Mouse (Mus musculus) splenic B cell, adult 2 months (primary cell): ENCODE measurements at regions not wholly inside any gene's neighbourhood (a gene's known extent, or its start where the extent isn't known, plus 50 kb on each side); places are given as distances from the start of the nearest gene placed in this dataset.

ENCODE experiments used
- DNase-seq: peaks from one replicate; pipeline ENCODE4 v3.0.0-alpha.2; 2011; ENCODE audit warnings: low read depth, low spot score
- H3K27me3 ChIP-seq: 2 replicates; pipeline ENCODE4 v1.6.1; 2012; ENCODE audit warnings: mild to moderate bottlenecking, low read length, moderate library complexity, mixed read lengths; ENCODE audit not compliant: control insufficient read depth, poor library complexity, insufficient read depth, severe bottlenecking
- H3K36me3 ChIP-seq: 2 replicates; pipeline ENCODE4 v1.6.1; 2012; ENCODE audit warnings: mild to moderate bottlenecking, low read length, moderate library complexity, mixed read lengths; ENCODE audit not compliant: control insufficient read depth, poor library complexity, insufficient read depth, severe bottlenecking

- H3K27me3 ChIP-seq: no peaks in the 10 kb centered on the region
- no peaks in the 10 kb centered on the region for H3K36me3 ChIP-seq
- DNase-seq: no peak
These were observed 102.8 kb downstream of the Tmx1 start for GRCm38 (mm10) chr12:70555723-70556122.

- Histone ChIP-seq H3K36me3 (no peaks in the 10 kb centered on the region), H3K27me3 (no peaks in the 10 kb centered on the region)
- no peak for DNase-seq
These were observed 103.9 kb downstream of the Tmx1 start for GRCm38 (mm10) chr12:70556820-70557219.

- DNase-seq: no peak
- no peaks in the 10 kb centered on the region for H3K36me3 ChIP-seq
- H3K27me3 ChIP-seq: no peaks in the 10 kb centered on the region
These were observed 110.6 kb downstream of the Tmx1 start for GRCm38 (mm10) chr12:70563446-70563845.

- H3K36me3 ChIP-seq: no peaks in the 10 kb centered on the region
- no peaks in the 10 kb centered on the region for H3K27me3 ChIP-seq
These were observed 122.8 kb downstream of the Tmx1 start for GRCm38 (mm10) chr12:70575665-70576064.

GRCm38 (mm10) chr12:70577769-70578168, 124.9 kb downstream of the Tmx1 start:
- H3K27me3 ChIP-seq: no peaks in the 10 kb centered on the region
- DNase-seq: no peak
- H3K36me3 ChIP-seq: no peaks in the 10 kb centered on the region

More at GRCm38 (mm10) chr12:70575665-70576064, 122.8 kb downstream of the Tmx1 start:
- peak; percentile 5 for DNase-seq

GRCm38 (mm10) chr12:70579328-70579905, 126.5 kb downstream of the Tmx1 start:
- DNase-seq: no peak
- Histone ChIP-seq H3K36me3 (no peaks in the 10 kb centered on the region), H3K27me3 (no peaks in the 10 kb centered on the region)

- no peaks in the 10 kb centered on the region for H3K27me3 ChIP-seq
- no peak for DNase-seq
- no peaks in the 10 kb centered on the region for H3K36me3 ChIP-seq
These were observed 133.3 kb downstream of the Tmx1 start for GRCm38 (mm10) chr12:70586181-70586580.

GRCm38 (mm10) chr12:70588234-70588633, 135.3 kb downstream of the Tmx1 start:
- Histone ChIP-seq H3K36me3 (no peaks in the 10 kb centered on the region), H3K27me3 (no peaks in the 10 kb centered on the region)
- DNase-seq: no peak

- no peaks in the 10 kb centered on the region for H3K27me3 ChIP-seq
- H3K36me3 ChIP-seq: no peaks in the 10 kb centered on the region
- no peak for DNase-seq
These were observed 136.4 kb downstream of the Tmx1 start for GRCm38 (mm10) chr12:70589315-70589742.

- DNase-seq: no peak
- no peaks in the 10 kb centered on the region for H3K36me3 ChIP-seq
These were observed 137.7 kb downstream of the Tmx1 start for GRCm38 (mm10) chr12:70590456-70591050.

GRCm38 (mm10) chr12:70592821-70593220, 139.9 kb downstream of the Tmx1 start:
- H3K27me3 ChIP-seq: no peaks in the 10 kb centered on the region
- H3K36me3 ChIP-seq: no peaks in the 10 kb centered on the region
- DNase-seq: no peak

More at GRCm38 (mm10) chr12:70590456-70591050, 137.7 kb downstream of the Tmx1 start:
- no peaks in the 10 kb centered on the region for H3K27me3 ChIP-seq

- Histone ChIP-seq H3K27me3 (no peaks in the 10 kb centered on the region), H3K36me3 (no peaks in the 10 kb centered on the region)
- no peak for DNase-seq
These were observed 145.4 kb downstream of the Tmx1 start for GRCm38 (mm10) chr12:70598211-70598701.

- Histone ChIP-seq H3K27me3 (no peaks in the 10 kb centered on the region), H3K36me3 (no peaks in the 10 kb centered on the region)
- peak; percentile 2 for DNase-seq
These were observed 146.8 kb downstream of the Tmx1 start for GRCm38 (mm10) chr12:70599731-70600130.

GRCm38 (mm10) chr12:70603869-70604268, 151.0 kb downstream of the Tmx1 start:
- H3K36me3 ChIP-seq: no peaks in the 10 kb centered on the region

GRCm38 (mm10) chr12:70608672-70609071, 155.8 kb downstream of the Tmx1 start:
- Histone ChIP-seq H3K27me3 (no peaks in the 10 kb centered on the region), H3K36me3 (no peaks in the 10 kb centered on the region)
- no peak for DNase-seq

More at GRCm38 (mm10) chr12:70603869-70604268, 151.0 kb downstream of the Tmx1 start:
- no peak for DNase-seq
- no peaks in the 10 kb centered on the region for H3K27me3 ChIP-seq
